Mouse (Mus musculus) ES-Bruce4 (cell line): Measurements from ENCODE around the gene Efr3b.

Experiments used
- CTCF ChIP-seq: IDR thresholded peaks from one replicate; pipeline ENCODE4 v1.8.1; 2011; ENCODE audit warnings: low read depth, low read length
- EP300 ChIP-seq: IDR thresholded peaks from 2 replicates; pipeline ENCODE4 v1.6.1; 2011; ENCODE audit warnings: low read depth, low read length; ENCODE audit not compliant: insufficient read depth

DNA sequence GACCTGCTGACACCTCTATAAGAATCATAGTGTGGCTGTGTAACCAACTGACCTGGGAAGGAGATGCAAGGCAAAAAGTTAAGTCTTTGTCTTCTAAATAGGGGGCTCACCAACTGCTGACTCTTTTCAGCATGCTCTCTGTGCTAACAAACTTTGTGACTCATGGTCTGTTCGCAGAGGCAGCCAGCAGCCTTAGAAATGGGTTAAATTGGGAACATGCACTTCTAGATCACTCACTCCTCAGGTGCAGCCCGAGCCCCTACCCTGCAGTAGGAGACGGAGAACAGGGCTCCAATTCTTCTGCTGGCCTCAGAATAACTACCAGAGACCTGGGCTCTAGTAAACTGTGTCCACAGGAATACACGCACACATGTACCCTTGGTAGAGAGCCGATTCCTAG is 1.2 kb downstream of the Efr3b start:
- TF ChIP-seq CTCF (no peak), EP300 (no peak)
